Comparison of ENCODE assay signal across 32 mouse cellular contexts in genomic region chr12:72057780-72058179, GRCm38 (mm10). TPM values are rescaled to one million over a fixed set of nuclear protein-coding genes. Genes with fewer than 3 reads are reported as not detected.
"Had no signal": no experiment of that assay in that cellular context is flagged by ENCODE, and none has a peak within 500 bp of the region (broad histone marks: within the 10 kb centered on the region; RNA-seq: fewer than 3 reads in every experiment).

No protein-coding gene starts in this region.

- H3K9ac ChIP-seq: limb, embryonic 12.5 days; limb, embryonic 13.5 days; limb, embryonic 15.5 days; liver, embryonic 12.5 days; liver, embryonic 13.5 days; liver, embryonic 14.5 days; liver, embryonic 15.5 days; liver, postnatal 0 days; lung, embryonic 14.5 days; lung, embryonic 15.5 days; midbrain, embryonic 12.5 days; midbrain, embryonic 13.5 days; midbrain, embryonic 15.5 days; neural tube, embryonic 12.5 days had no signal

- H3K4me3 ChIP-seq: limb, embryonic 10.5 days; limb, embryonic 12.5 days; limb, embryonic 13.5 days; limb, embryonic 15.5 days; liver, embryonic 12.5 days; liver, embryonic 13.5 days; liver, embryonic 15.5 days; lung, embryonic 15.5 days; megakaryocyte, embryonic 14.5 days; midbrain, embryonic 10.5 days; midbrain, embryonic 12.5 days; midbrain, embryonic 13.5 days; midbrain, embryonic 15.5 days; myocyte; neural tube, embryonic 12.5 days had no signal

- H3K4me1 ChIP-seq: limb, embryonic 10.5 days; limb, embryonic 12.5 days; limb, embryonic 13.5 days; limb, embryonic 15.5 days; liver, embryonic 12.5 days; liver, embryonic 13.5 days; liver, embryonic 15.5 days; lung, embryonic 15.5 days; megakaryocyte, embryonic 14.5 days; midbrain, embryonic 10.5 days; midbrain, embryonic 12.5 days; midbrain, embryonic 13.5 days; midbrain, embryonic 15.5 days; neural tube, embryonic 12.5 days had no signal

- H3K4me2 ChIP-seq: limb, embryonic 12.5 days; limb, embryonic 13.5 days; limb, embryonic 15.5 days; liver, embryonic 11.5 days; liver, embryonic 12.5 days; liver, embryonic 13.5 days; liver, embryonic 15.5 days; lung, embryonic 14.5 days; lung, embryonic 15.5 days; midbrain, embryonic 11.5 days; midbrain, embryonic 12.5 days; midbrain, embryonic 13.5 days; midbrain, embryonic 15.5 days; neural tube, embryonic 12.5 days had no signal

- DNase-seq: left cerebral cortex, postnatal 4 days; liver; liver, embryonic 13.5 days; liver, postnatal 0 days; lung, adult 18-20 months; lung, adult 2 months; lung, embryonic 14.5 days; lung, postnatal 10 days; lung, postnatal 14 days; lung, postnatal 36 days; lung, postnatal 4 days; midbrain, embryonic 14.5 days had no signal

- H3K36me3 ChIP-seq: limb, embryonic 10.5 days; limb, embryonic 12.5 days; limb, embryonic 13.5 days; limb, embryonic 15.5 days; liver, embryonic 12.5 days; liver, embryonic 13.5 days; liver, embryonic 15.5 days; lung, embryonic 15.5 days; midbrain, embryonic 10.5 days; midbrain, embryonic 12.5 days; midbrain, embryonic 13.5 days; midbrain, embryonic 15.5 days; neural tube, embryonic 12.5 days had no signal

- H3K9me3 ChIP-seq: limb, embryonic 10.5 days; limb, embryonic 12.5 days; limb, embryonic 13.5 days; limb, embryonic 15.5 days; liver, embryonic 12.5 days; liver, embryonic 13.5 days; liver, embryonic 15.5 days; lung, embryonic 15.5 days; midbrain, embryonic 10.5 days; midbrain, embryonic 12.5 days; midbrain, embryonic 13.5 days; midbrain, embryonic 15.5 days; neural tube, embryonic 12.5 days had no signal

- H3K27ac ChIP-seq: limb, embryonic 10.5 days; limb, embryonic 12.5 days; limb, embryonic 13.5 days; limb, embryonic 15.5 days; liver, embryonic 12.5 days; liver, embryonic 13.5 days; liver, embryonic 14.5 days; liver, embryonic 15.5 days; lung, embryonic 15.5 days; macrophage; midbrain, embryonic 10.5 days; midbrain, embryonic 12.5 days; midbrain, embryonic 13.5 days; midbrain, embryonic 15.5 days; neural tube, embryonic 12.5 days had no signal

- H3K27me3 ChIP-seq: limb, embryonic 12.5 days; limb, embryonic 15.5 days; liver, embryonic 13.5 days; lung, embryonic 15.5 days; midbrain, embryonic 12.5 days; midbrain, embryonic 13.5 days; midbrain, embryonic 15.5 days; neural tube, embryonic 12.5 days had no signal

RNA-seq across cellular contexts. Expression of gene Gpr135, which starts 13.1 kb away (rescaled TPM):
- total RNA-seq: megakaryocyte-erythroid progenitor cell, adult 5-6 weeks; monocyte, adult 5-6 weeks had no signal
- polyA plus RNA-seq: macrophage had no signal

RNA-seq across cellular contexts. Expression of gene L3hypdh, which starts 27.5 kb away (rescaled TPM):
- total RNA-seq: megakaryocyte-erythroid progenitor cell, adult 5-6 weeks; monocyte, adult 5-6 weeks had no signal
